15 mouse cellular contexts compared by ENCODE assay signal in genomic region chr4:65610896-65611295, GRCm38 (mm10). TPM values are rescaled to one million over a fixed set of nuclear protein-coding genes. Genes with fewer than 3 reads are reported as not detected.
A peak's percentile ranks its signal among the peaks of the same experiment; 100 is the strongest.
DNase-seq lines count a peak whose midpoint lies in the region; ATAC-seq and TF ChIP-seq lines count a peak whose summit lies in the region.
"Had no signal": no experiment of that assay in that cellular context is flagged by ENCODE, and none has a peak within 500 bp of the region (broad histone marks: within the 10 kb centered on the region; RNA-seq: fewer than 3 reads in every experiment).

No protein-coding gene starts in this region.

- TF ChIP-seq CTCF in lung, postnatal 0 days (IDR thresholded peaks at IDR 0.05): no peak
- no peak for TF ChIP-seq CTCF in thymus, adult 2 months (IDR thresholded peaks at IDR 0.05; ENCODE audit: borderline replicate concordance, control insufficient read depth, extremely low read depth, insufficient read depth, low read length, poor library complexity)

- no peaks in the 10 kb centered on the region; the same call in 1 of the 2 replicates for H3K9me3 ChIP-seq in forebrain, embryonic 16.5 days (ENCODE audit: control insufficient read depth, low read length)
- H3K9me3 ChIP-seq in limb, embryonic 15.5 days: no peaks in the 10 kb centered on the region
- H3K9me3 ChIP-seq in lung, postnatal 0 days (ENCODE audit: low read length): no peaks in the 10 kb centered on the region

- H3K4me3 ChIP-seq in forebrain, embryonic 16.5 days (replicated peaks; ENCODE audit: low read length): no peak overlapping the region
- no peak overlapping the region for H3K4me3 ChIP-seq in limb, embryonic 15.5 days
- no peak overlapping the region for H3K4me3 ChIP-seq in lung, postnatal 0 days (ENCODE audit: low read depth, low read length)
- H3K4me3 ChIP-seq in thymus, adult 2 months (ENCODE audit: control insufficient read depth, insufficient read depth, low read length): no peak overlapping the region
- H3K4me3 ChIP-seq: heart, adult 2 months had no signal

- DNase-seq in layer of hippocampus, adult 11-12 months (ENCODE audit: low spot score): peak; percentile 59
- no peak for DNase-seq in layer of hippocampus, postnatal 25 days (ENCODE audit: extremely low spot score in 1 of 2, low spot score in 1 of 2)
- peak; percentile 62 for DNase-seq in cerebellum, adult 8-10 months
- no peak for DNase-seq in lung, postnatal 0 days (ENCODE audit: low spot score)
- no peak for DNase-seq in thymus, adult 2 months
- DNase-seq: adrenal gland, postnatal 36 days; heart, adult 2 months; heart, postnatal 14 days; lung, adult 18-20 months; right cerebral cortex, postnatal 14 days had no signal

- H3K9ac ChIP-seq in forebrain, embryonic 16.5 days (replicated peaks; ENCODE audit: low read depth, low read length): no peak overlapping the region
- H3K9ac ChIP-seq in limb, embryonic 15.5 days: no peak overlapping the region
- no peak overlapping the region for H3K9ac ChIP-seq in lung, postnatal 0 days (replicated peaks; ENCODE audit: low read depth)

- H3K27me3 ChIP-seq in forebrain, embryonic 16.5 days (replicated peaks; ENCODE audit: control insufficient read depth, insufficient read depth, low read length): no peaks in the 10 kb centered on the region
- H3K27me3 ChIP-seq in limb, embryonic 15.5 days: no peaks in the 10 kb centered on the region
- no peaks in the 10 kb centered on the region for H3K27me3 ChIP-seq in lung, postnatal 0 days (replicated peaks; ENCODE audit: insufficient read depth, low read length)
- H3K27me3 ChIP-seq in thymus, adult 2 months (ENCODE audit: control insufficient read depth, insufficient read depth, low read length): no peaks in the 10 kb centered on the region

- TF ChIP-seq POLR2A in thymus, adult 2 months (IDR thresholded peaks at IDR 0.05; ENCODE audit: control insufficient read depth, extremely low read depth, insufficient read depth, low read length, poor library complexity): no peak

- ATAC-seq in forebrain, embryonic 16.5 days: peak; percentile 66
- ATAC-seq in limb, embryonic 15.5 days (ENCODE audit: insufficient number of reproducible peaks, low FRiP score, low TSS enrichment, low read depth): no peak
- no peak for ATAC-seq in lung, postnatal 0 days
- ATAC-seq: CD4-positive, CD25-positive, alpha-beta regulatory T cell, adult 4 months; hindbrain, embryonic 16.5 days; midbrain, embryonic 16.5 days had no signal

- peaks cover 32% of the 10 kb centered on the region for H3K4me1 ChIP-seq in forebrain, embryonic 16.5 days (replicated peaks; ENCODE audit: control insufficient read depth, insufficient read depth, low read length)
- peaks cover 26% of the 10 kb centered on the region for H3K4me1 ChIP-seq in limb, embryonic 15.5 days
- no peaks in the 10 kb centered on the region for H3K4me1 ChIP-seq in lung, postnatal 0 days (ENCODE audit: insufficient read depth, low read depth, low read length)
- H3K4me1 ChIP-seq in thymus, adult 2 months (replicated peaks; ENCODE audit: control insufficient read depth, insufficient read depth, low read length): no peaks in the 10 kb centered on the region

- peaks cover 29% of the 10 kb centered on the region for H3K36me3 ChIP-seq in forebrain, embryonic 16.5 days (ENCODE audit: control insufficient read depth, insufficient read depth)
- peaks cover 30% of the 10 kb centered on the region for H3K36me3 ChIP-seq in limb, embryonic 15.5 days
- H3K36me3 ChIP-seq in lung, postnatal 0 days (ENCODE audit: insufficient read depth, low read length): peaks cover 20% of the 10 kb centered on the region; the same call in 1 of the 2 replicates
- peaks cover 19% of the 10 kb centered on the region for H3K36me3 ChIP-seq in thymus, adult 2 months (ENCODE audit: control insufficient read depth, insufficient read depth, low read length)

- H3K4me2 ChIP-seq in forebrain, embryonic 16.5 days (ENCODE audit: low read length): peak overlapping the region; percentile 22; the same call in 1 of the 2 replicates
- H3K4me2 ChIP-seq in limb, embryonic 15.5 days: no peak overlapping the region
- H3K4me2 ChIP-seq in lung, postnatal 0 days (replicated peaks; ENCODE audit: low read depth, low read length): no peak overlapping the region

- H3K27ac ChIP-seq in forebrain, embryonic 16.5 days (ENCODE audit: low read length): peak overlapping the region; percentile 49; the same call in 1 of the 2 replicates
- peak overlapping the region; percentile 61 for H3K27ac ChIP-seq in limb, embryonic 15.5 days
- no peak overlapping the region for H3K27ac ChIP-seq in lung, postnatal 0 days (ENCODE audit: low read length)
- H3K27ac ChIP-seq in thymus, adult 2 months (ENCODE audit: control insufficient read depth, insufficient read depth, low read length): no peak overlapping the region
- H3K27ac ChIP-seq: heart, adult 2 months had no signal

- 51% methylated on average over 6 of the region's 6 CpGs for WGBS in forebrain, embryonic 16.5 days
- WGBS in limb, embryonic 15.5 days: 37% methylated on average over 6 of the region's 6 CpGs
- 97% methylated on average over 6 of the region's 6 CpGs for WGBS in lung, postnatal 0 days
- 96% methylated on average over 6 of the region's 6 CpGs for WGBS in thymus, adult 2 months

- no peak for TF ChIP-seq EP300 in lung, postnatal 0 days (IDR thresholded peaks at IDR 0.05)

RNA-seq across cellular contexts. Expression of gene Trim32, which starts 6.1 kb away (rescaled TPM):
- total RNA-seq in layer of hippocampus, postnatal 25 days (2021): 100 to 1,000 TPM; 215 to 234 TPM
- polyA plus RNA-seq in forebrain, embryonic 16.5 days (2015; fragmentation: Nextera tagmentation; extraction: Ambion mirVana): 166 and 181 TPM in 2 replicates
- 44.3 and 48.9 TPM in 2 replicates for polyA plus RNA-seq in limb, embryonic 15.5 days (2015; fragmentation: Nextera tagmentation; extraction: Ambion mirVana)
- 11.9 and 12.9 TPM in 2 replicates for polyA plus RNA-seq in lung, postnatal 0 days (2015; fragmentation: Nextera tagmentation; extraction: Ambion mirVana)
- 22.3 and 27.1 TPM in 2 replicates for polyA plus RNA-seq in thymus, adult 2 months (2012; rRNA removed)

Comparison
In these comparisons a context has a peak if more than half of its experiments do, and no peak if none do; other contexts are left out.
1. DNase-seq: peak in layer of hippocampus, adult 11-12 months (single experiment) and cerebellum, adult 8-10 months (single experiment); none in layer of hippocampus, postnatal 25 days (0 of 2), lung, postnatal 0 days (single experiment) and thymus, adult 2 months (single experiment).
2. H3K27ac ChIP-seq: peak in forebrain, embryonic 16.5 days (single experiment) and limb, embryonic 15.5 days (single experiment); none in lung, postnatal 0 days (single experiment) and thymus, adult 2 months (single experiment).